Mouse (Mus musculus) urinary bladder, adult 18-20 months (tissue): ENCODE results near the gene Slc28a3.
A peak's percentile ranks its signal among the peaks of the same experiment; 100 is the strongest.

Source experiments
- DNase-seq, 2 experiments: peaks; one replicate each; pipeline ENCODE4 v3.0.0; 2022; ENCODE audit warnings: low spot score in 2 of 2, mixed read lengths in 2 of 2

The Slc28a3 gene

DNA sequence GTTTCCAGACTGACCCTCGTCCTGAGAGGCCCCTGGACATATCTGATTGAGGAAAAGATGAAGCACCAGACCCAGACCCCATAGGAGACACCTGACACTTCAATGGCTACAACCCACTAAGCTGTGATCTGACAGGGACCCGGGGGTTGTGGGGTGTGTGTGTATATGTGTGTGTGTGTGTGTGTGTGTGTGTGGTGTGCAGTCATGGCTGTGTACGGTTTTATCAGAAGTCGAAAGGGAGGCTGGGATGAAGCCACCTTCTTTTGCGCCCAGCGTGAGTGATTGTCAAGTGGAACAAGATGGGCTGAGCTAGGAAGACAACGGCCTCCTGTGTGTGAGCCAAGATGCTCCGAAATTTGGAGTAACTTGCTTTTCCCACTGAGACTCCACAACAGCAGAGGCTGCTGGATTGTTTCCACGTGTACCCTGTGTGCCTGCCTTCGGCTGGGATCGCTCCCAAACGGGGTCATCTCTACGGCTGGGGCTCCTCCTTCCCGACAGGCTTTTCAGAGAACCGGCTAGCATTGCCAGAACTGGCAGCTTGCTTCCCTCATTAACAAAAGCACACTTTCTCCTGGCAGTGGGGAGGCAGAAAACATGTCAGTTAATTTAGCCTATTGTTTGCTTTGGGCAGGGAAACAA is 50.1 kb downstream of the Slc28a3 start:
- no peak for DNase-seq

DNA sequence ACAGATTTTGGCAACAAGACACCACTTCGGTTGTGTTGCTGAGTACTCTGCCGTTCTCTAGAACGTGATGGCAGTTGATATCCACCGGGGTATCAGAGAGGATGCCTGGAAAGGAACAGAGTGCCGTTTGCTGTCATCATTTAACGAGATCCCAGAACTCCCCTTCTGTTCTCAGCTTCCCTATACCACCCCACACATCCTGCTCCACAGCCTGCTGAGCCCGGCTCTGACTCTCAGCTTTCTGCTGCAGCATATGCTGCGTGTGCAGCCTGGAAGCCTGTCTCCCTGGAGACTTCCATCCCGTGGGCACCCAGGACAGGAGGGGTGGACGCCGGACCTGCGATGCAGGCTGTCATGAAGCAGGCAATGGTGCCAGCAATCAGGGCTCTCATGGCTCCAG is 52.5 kb downstream of the Slc28a3 start:
- no peak for DNase-seq

DNA sequence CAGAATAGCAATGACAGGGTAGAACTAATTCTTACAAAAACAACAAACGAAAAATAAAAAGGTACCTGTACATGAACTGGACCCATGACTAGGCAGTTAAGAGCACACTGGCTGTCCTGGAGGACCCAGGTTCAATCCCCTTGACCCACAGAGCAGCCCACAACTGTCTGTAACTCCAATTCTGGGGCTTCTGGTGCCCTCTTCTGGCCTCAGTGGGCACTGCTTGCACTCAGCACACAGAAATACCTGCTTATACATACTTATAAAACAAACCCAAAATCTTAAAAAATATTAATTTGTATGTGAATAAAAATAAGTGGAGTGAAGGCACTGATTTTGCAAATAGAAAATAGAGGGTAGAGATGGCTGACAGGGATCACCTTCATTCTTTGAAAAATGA is 54.7 kb downstream of the Slc28a3 start:
- DNase-seq, result no peak

DNA sequence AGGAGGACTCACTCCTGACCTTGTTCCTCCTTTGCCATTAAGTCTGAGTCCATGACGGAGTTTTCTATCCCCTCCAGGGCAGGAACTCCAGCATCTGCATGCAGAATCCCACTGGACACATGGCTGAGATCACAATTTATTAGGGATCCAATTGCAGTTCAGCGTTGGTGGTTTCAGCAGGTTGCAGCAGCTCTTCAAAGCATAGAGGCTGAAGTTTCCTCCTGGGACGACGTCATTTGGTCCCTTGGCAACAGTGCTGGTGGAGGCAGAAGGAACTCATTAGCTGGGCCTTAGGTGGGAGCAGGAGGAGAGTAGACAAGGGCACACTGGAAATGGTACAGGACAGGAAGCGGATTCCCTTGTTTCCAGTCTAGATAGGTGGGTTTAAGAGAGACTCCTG is 55.1 kb downstream of the Slc28a3 start:
- DNase-seq, result no peak

DNA sequence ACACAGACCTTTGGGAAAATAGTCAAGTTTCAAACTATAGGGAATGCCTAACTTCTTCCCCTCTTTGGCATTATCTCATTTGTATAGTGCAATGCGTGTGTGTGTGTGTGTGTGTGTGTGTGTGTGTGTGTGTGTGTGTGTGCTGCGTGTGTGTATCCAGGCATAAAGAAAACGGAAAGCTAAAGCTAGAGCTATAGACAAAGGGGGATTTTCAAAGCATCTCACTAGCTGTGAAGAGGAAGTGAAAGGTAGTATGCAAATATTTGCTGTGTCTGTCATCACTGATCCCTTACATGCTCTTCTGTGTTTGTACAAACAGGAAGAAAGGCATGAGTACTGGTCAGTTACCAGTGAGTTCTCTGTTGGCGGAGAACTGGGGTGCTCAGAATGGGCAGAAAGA is 58.8 kb downstream of the Slc28a3 start:
- no peak for DNase-seq

DNA sequence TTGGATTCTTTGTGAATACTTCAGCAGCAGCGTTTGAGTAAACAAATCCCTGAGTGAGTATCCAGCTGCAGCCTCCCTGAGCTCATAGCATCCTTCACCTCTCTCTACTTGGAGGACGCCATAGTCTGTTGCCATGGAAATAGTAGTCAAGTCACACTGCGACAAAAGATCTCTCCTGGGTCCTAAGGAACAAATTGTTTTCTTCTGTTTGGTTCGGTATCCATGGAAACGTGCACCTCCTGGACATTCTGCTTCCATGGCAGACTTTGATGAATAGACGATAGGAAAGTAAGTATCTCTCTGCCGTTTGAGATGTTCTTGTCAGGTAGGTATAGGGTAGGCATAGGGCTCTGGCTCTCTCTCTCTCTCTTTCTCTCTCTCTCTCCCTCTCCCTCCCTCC is 63.1 kb downstream of the Slc28a3 start:
- DNase-seq, result no peak

DNA sequence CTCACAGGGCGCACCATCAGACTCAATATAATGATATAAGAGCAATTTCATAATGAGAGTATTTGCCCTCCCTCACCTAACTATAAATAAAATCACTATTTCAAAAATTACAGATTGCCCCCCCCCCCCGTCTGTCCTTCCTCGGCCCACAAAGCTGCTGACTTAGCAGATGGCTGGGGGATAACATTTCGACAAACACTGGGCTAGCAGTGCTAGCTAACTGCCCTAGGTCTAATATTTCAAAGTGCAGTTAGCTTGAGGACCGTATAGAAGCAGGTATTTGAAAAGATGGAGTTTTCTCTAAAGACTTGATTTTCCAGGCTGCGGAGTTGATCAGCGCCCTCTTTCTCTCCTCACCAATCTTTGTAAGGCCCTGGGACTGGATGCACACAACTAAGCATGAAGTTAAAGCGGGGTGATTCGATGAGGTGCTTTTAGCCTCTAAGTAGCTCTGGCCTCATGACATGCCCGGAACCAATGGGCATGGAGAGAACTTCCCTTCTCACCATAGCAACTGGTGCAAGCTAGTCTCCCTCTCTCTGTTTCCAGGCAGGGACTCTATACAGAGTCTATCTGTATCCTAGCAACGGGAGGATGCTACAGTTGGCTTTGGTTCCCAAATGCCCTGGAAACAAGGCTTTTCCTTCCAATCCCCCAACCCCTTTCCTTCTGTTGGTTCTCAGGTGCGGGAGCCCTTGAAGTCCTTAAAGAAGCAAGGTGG is 66.8 kb downstream of the Slc28a3 start:
- no peak for DNase-seq

DNA sequence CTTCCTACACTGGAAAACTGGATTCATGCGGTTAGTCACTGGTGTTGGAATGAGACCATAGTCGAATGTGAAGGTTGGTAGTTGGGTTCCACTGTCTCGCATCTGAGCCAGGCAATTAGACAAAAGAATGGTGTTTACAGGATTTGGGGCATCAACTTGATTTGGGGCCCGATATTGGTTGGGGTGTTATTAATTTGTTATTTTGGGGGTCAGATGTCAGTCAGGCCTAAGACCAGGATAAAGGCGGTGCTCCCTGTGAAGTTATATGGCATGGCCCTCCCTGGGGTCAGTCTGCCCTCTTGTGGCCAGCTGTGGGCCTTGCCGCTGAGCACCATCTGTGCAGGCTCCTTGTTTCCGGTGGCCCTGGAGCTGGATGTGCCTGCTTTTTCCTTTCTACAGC is 67.6 kb downstream of the Slc28a3 start:
- peak; percentile 47 to 63 for DNase-seq

DNA sequence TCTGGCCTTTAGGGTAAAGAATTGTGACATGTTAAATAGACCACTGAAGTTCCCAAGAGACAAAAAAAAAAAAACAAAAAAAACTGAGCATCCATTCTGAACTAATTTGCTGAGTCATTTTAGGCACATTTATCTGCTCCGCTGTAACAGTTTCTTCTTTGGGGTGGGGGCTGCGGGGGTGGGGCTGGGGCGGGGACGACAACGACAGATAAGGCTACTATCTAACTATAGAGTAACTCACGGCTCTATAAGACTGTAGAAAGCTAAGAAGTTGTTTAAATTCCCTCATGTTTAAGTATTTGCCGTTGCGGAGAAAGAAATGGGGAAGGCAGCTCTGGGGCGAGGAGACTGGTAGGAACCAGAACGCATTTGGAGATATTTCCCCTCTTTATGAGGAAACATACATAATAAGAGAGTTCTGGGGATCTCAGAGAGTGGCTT is 68.1 kb downstream of the Slc28a3 start:
- no peak for DNase-seq

DNA sequence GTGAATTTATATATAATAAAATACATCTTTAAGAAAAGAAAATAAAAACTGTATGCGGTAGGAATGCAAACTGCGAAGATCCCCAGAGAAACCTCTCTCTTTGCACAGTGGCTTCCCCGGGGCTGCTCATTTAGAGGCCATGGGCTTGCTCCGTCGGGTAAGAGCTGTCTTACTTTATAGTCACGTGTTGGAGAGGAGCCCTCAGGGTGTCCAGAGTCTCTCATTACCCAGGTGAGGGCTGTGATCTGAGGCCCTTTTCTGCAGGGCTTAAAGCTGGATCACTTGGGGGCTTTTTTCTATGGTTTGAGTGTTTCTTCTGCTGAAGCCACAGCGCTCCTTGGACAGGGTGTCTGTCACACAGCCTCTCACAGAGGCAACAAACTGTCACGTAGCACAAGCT is 68.5 kb downstream of the Slc28a3 start:
- DNase-seq, result no peak

DNA sequence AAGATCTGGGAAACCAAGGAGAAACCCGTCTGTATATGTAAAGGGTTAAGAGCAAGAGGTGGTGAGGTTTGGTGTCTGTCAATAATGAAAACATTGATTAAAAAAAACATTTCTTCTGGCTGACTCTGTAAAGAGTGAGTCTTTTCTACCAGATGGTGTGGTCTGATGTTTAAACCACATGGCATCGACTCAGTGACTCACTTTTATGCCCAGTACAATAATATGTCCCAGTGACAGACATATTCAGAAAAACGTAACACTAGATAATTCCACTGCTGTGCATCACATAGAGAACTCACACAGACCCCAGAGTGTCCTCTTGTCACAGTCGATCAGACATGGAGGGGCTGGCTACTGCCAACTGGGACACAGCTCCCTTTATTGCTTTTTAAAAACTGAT is 69.1 kb downstream of the Slc28a3 start:
- DNase-seq, result no peak

DNA sequence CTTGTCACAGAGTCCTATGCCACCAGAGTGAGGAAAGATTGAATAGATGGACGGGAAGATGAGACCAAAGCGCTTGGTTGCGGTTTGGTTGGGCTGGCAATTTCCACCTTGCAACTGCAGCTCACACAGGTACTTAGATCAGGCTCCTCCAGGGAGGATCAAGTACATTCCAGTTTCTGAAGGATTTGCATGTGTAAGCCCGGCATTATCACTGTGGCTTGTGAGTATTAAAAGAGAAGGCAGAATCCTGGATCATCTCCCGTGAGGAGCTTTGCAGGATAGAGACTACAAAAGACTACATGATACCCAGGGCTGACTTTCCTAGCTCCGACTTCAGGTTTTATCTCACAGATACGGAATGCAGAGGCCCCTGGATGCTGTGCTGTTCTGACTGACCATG is 71.7 kb downstream of the Slc28a3 start:
- DNase-seq, result no peak

DNA sequence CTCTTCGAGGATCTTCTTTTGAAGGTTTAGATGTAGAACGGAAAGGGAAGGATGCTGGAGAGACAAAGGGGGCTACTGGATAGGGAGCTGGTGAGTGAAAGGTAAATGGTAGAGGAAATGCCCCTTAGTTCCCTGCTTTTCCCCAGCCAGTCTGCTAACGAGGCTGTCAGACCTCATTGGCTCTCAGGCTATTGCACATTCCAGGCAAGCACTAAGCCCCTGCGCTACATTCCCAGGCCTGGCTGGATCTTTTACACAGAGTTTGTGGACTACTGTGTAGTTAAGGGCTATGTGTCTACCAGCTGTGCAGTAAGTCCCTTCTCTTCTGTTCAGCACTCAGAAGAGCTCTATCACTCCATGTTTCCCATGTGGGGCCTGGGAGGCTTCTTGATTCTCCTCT is 72.3 kb downstream of the Slc28a3 start:
- DNase-seq, result no peak

DNA sequence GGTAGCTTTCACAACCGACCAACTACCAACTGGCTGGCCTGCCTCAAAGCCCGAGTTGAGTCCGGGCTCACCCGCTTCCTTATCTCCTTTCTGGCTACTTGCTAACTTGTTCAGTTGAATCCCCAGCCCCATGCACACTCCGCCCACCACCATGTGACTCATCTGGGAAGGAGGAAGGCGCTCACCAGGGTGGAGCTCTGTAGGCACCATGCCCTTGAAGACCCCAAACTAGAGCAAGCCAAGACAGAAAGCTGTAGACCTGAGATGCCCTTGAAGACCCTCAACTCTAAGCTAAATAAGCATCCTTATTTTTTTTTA is 72.8 kb downstream of the Slc28a3 start:
- no peak for DNase-seq

DNA sequence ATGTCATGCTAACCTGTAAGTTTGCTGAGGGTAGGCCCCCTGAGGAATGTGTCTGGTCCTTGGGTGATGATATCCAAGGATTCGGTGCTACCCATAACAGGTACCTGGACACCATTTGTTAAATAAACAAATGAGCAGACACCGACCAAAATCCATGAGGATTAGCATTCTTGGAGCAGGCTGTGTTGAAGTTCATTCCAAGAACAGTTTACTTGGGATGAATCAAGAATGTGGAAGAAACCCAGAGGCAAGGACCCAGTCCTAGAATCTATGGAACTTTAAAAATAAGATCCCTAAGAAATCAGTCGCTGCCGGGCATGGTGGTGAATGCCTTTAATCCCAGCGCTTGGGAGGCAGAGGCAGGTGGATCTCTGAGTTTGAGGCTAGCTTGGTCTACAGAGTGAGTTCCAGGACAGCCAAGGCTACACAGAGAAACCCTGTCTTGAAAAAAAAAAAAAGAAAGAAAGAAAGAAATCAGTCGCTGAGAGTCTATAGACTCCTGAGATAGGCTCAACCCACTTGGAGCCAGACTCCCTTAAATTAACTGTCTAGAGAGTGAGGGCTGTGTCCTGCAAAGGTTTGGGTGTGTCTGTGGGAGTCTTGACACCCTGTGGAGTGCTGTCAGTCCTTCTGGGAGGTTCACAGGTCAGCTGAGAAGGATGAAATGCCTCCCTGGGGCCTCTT is 73.3 kb downstream of the Slc28a3 start:
- DNase-seq, result no peak

DNA sequence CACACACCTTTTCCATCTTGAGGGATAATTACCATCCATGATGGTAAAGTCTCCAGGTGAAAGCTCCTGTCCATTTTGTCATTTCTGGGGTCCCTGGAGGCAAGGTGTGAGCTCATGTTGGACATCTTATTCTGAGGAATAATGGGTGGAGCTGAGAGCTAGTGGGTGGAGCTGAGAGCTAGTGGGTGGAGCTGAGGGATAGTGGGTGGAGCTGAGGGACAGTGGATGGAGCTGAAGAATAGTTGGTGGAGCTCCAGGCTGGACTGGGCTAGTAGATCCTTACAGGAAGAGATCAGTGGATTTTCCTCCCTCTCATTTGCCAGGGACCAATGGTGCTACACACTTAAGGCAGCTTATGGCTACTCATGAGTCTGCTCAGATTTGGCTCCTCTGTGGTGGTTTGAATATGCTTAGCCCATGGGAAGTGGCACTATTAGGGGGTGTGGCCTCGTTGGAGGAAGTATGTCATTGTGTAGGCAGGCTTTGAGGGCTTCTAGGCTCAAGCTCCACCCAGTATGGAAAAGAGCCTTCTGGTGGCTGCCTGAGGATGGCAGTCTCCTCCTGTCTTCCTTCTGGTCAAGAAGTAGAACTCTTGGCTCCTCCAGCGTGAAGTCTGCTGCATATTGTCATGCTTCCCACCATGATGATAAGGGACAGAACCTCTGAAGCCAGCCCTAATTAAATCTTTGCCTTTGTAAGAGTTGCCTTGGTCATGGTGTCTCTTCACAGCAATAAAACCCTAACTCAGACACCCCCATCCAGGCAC is 74.0 kb downstream of the Slc28a3 start:
- DNase-seq, result no peak

DNA sequence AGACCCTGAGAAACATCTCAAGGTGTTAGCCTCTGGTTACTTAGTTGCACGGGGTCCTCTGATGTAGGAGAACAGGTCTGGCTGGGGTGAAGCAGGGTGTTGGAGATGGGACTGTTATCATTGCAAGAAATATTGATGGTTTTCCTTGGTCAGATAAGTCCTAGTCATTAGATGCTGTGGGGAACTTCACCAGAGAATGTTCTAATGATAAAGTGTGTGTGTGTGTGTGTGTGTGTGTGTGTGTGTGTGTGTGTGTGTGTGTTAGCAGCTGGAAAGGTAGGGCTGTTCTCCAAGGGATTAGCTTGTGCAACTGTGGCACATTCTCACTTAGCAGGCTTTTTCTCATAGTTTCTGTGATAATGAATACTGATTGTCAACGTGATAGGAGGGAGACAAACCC is 75.4 kb downstream of the Slc28a3 start:
- DNase-seq, result no peak

DNA sequence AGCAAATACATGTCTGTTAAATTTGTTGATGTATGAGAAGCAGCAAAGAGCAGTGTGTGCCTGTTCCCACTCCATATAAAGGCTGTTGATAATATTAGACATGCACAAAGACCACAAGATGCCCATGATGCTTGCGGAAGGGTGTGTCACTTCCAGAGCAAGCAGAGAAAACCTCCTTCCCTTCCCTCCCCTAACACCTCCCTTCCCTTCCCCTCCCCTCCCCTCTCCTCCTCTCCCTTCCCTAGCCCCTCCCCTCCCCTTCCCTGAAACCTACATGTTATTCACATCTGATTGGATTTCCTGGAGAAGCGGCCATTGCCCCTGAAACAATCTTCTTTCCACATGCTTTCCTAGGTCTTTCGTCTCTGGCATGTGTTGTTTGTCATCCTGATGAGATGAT is 75.8 kb downstream of the Slc28a3 start:
- no peak for DNase-seq

DNA sequence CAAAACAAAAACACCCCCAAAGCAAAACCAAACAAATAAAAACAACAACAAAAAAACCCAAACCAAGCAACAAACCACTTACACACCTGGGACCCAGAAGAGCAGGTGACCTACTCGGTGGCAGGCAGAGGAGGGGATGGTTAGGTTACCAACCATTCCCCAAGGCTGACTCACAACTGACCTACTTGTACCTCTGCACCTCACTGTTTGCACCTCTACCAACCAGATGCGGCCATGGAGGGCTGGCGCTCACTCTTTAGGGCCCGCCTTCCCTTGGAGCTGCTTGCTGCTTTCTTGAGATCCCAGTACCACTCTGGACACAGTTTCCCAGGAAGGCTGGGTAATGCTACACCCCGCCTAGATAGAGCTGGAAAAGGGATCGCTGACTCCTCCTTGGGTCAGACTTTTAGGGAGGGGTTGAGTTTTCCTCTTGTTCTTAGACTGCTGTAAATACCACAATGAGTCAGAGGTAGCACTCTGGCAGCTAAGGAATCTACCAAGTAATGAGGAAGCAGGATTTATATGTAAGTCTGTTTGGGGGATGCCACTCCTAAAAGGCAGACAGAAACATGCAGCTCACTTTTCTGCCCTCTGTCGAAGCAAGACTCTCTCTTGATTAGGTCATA is 76.3 kb downstream of the Slc28a3 start:
- peak; percentile 5 for DNase-seq

DNA sequence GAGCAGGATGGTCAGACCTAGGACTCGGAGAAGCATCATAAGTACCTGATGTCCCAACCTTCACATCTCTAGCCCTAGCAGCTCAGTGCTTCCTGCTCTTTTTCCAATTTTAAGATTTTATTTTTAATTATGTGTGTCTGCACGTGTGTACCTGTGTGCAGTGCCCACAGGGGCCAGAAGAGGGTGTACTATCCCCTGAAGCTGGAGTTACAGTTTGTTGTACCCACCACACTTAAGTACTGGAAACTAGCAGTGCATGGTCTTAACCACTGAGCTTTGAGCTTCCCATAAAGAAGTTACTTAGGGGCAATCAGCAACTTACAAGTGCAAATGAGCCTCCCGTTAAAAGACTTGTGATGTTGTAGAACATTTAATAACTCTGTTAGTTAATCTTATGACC is 86.1 kb downstream of the Slc28a3 start:
- no peak for DNase-seq

DNA sequence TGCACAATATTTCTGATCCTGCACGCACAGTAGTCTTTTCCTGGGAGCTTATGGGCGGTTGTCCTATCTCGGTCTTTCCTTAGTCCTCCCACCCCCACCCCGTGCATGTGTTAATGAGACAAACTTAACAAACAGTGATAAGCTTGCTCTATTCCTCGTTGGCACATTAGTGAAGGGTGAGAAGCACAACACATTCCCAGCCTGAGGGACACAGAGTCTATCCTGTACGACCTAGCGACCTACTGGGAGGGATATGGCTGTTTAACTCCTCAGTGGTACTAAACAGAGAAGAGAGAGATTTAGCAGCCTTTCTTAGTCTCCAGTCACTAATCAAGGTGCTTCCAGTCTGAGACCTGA is 86.9 kb downstream of the Slc28a3 start:
- DNase-seq, result no peak
